Mouse (Mus musculus) heart, embryonic 11.5 days (tissue): ENCODE data around the gene Tnf. TPM values are rescaled to one million over a fixed set of nuclear protein-coding genes. Genes with fewer than 3 reads are reported as not detected.
A peak's percentile ranks its signal among the peaks of the same experiment; 100 is the strongest.

ENCODE experiments used
- ATAC-seq: fragments of 200-750 bp; cut with Nextera tagmentation; replicated peaks from 2 replicates; pipeline ENCODE4 v1.8.0; 2017; ENCODE audit warnings: moderate library complexity; ENCODE audit not compliant: insufficient number of reproducible peaks, low FRiP score, low TSS enrichment
- H3K27ac ChIP-seq: fragments of 300-500 bp; sonication (generic); 2 replicates; pipeline ENCODE4 v1.5.1; 2014; ENCODE audit warnings: mild to moderate bottlenecking, low read depth, low read length
- H3K27me3 ChIP-seq: fragments of 300-500 bp; sonication (generic); 2 replicates; pipeline ENCODE4 v1.6.1; 2014; ENCODE audit warnings: mild to moderate bottlenecking, low read length, mixed read lengths; ENCODE audit not compliant: control insufficient read depth, insufficient read depth
- H3K36me3 ChIP-seq: fragments of 300-500 bp; sonication (generic); 2 replicates; pipeline ENCODE4 v1.6.1; 2014; ENCODE audit warnings: mild to moderate bottlenecking, low read length, moderate library complexity, mixed read lengths; ENCODE audit not compliant: control insufficient read depth, insufficient read depth
- H3K4me1 ChIP-seq: fragments of 300-500 bp; sonication (generic); 2 replicates; pipeline ENCODE4 v1.6.1; 2014; ENCODE audit warnings: low read length; ENCODE audit not compliant: control insufficient read depth, insufficient read depth
- H3K4me2 ChIP-seq: fragments of 300-500 bp; sonication (generic); 2 replicates; pipeline ENCODE4 v1.6.1; 2014; ENCODE audit warnings: mild to moderate bottlenecking, moderate library complexity
- H3K4me3 ChIP-seq: fragments of 300-500 bp; sonication (generic); 2 replicates; pipeline ENCODE4 v1.5.1; 2014; ENCODE audit warnings: low read depth, low read length
- H3K9ac ChIP-seq: fragments of 300-500 bp; sonication (generic); 2 replicates; pipeline ENCODE4 v1.6.1; 2014; ENCODE audit warnings: mild to moderate bottlenecking, low read depth, low read length, moderate library complexity
- H3K9me3 ChIP-seq: fragments of 300-500 bp; sonication (generic); replicated peaks from 2 replicates; pipeline ENCODE4 v1.6.1; 2016; ENCODE audit warnings: low read length; ENCODE audit not compliant: control insufficient read depth
- WGBS: fragments of 180-500 bp; shearing (Covaris S2); extraction: QIAGEN DNeasy Blood & Tissue Kit; methylation state at CpG from one replicate; pipeline ENCODE4 v1.1.7; 2014; ENCODE audit not compliant: insufficient replicate concordance; 5-methylcytosine and 5-hydroxymethylcytosine counted together
- polyA plus RNA-seq: library from polyadenylated mRNA; unstranded; fragments of >200 nt; fragmentation: Nextera tagmentation; extraction: Ambion mirVana; gene quantifications from 2 replicates; pipeline ENCODE4 v1.2.1, GENCODE M21; 2014

Gene Tnf
- polyA plus RNA-seq, 1 experiment from 2014 or later = not detected

DNA sequence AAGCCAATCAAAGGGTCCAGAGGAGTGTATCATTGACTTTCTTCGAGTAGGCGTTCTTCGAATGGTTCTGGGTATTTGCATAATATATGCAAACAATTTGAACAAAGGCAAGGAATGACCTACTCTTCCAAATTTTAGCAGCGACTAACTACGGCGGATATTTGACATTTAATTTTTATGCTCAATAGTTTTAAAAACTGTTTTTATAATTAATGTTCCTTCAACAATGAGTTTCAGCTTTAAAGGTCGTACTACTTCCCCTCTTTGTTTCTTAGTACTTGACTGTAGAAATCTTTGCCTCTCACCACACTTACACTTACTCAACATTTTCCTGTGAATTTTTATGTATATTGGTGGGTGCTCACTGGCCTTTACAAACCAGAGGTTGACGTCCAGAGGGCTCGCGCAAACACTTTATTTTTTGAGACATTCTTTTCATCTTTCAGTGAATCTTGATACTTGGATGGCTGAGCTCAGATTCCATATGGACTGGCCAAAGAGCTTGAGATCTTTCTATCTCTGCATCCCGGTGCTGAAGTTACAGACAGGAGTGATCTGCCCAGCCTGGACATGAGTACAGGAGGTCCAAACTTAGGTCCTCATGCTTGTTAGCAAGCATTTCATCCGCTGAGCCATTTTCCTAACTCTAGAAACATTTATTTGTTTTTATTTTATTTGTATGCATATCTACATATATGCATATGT, 36.2 kb downstream of the Tnf start:
- peak overlapping the region; percentile 64 for H3K9ac ChIP-seq
- peaks cover 14% of the 10 kb centered on the region for H3K36me3 ChIP-seq
- H3K27ac ChIP-seq = peak overlapping the region; percentile 96
- 24% methylated on average over 12 of the region's 12 CpGs for WGBS
- peak; percentile 83; the same call in 1 of the 2 replicates for ATAC-seq
- H3K27me3 ChIP-seq = no peaks in the 10 kb centered on the region
- peak overlapping the region; percentile 94 for H3K4me3 ChIP-seq
- H3K4me2 ChIP-seq = peak overlapping the region; percentile 72
- H3K9me3 ChIP-seq = no peaks in the 10 kb centered on the region
- peaks cover 14% of the 10 kb centered on the region for H3K4me1 ChIP-seq

DNA sequence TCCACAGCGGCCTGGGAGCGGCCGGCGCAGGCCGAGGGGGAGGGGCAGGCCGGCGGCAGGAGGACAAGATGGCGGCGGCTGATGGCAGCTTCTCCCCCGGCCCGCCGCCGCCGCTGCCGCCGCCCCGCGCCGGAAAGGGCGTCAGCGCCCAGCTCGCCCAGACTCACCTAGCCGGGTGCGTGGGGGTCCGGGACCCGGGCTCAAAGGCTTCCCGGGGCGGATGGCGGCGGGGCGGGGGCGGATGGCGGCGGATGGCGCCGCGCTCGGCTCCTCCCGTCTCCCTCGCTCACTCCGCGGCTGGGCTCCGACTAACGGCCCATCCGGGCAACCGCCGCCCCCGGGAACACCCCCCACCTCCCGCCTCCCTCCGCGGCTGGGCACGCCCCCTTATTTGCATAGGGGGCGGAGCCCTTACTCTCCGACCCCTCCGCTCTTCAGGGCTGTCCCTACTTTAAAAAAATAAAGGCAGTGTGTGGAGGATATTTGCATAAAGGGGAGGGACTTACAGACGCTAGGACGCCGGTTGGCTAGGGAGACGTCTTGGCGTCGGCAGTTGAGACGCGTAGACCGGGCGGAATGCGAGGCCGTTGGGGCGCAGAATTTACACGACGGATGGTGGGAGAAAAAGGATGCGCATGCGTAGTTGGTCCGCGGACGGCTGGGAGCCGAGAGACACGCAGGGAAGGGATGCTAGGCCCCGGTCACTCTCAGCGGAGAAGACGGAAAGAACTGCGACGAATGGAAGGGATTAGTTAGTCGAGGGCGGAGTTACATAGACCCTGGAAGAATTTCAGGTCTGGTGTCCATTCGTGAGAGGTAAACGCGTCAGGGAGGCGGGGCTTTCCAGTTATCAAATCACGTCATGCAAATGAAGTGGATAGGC, 37.0 kb downstream of the Tnf start, which contains the start of gene Prrc2a:
Gene Prrc2a, minus strand, starts transcription at position 330 of the 883 bp plus-strand sequence.
- peak; percentile 94 for ATAC-seq
- Histone ChIP-seq H3K36me3 (peaks cover 21% of the 10 kb centered on the region), H3K4me3 (peak within 1 kb of the TSS; percentile 94), H3K27me3 (no peaks in the 10 kb centered on the region), H3K27ac (peak within 1 kb of the TSS; percentile 96), H3K9me3 (no peaks in the 10 kb centered on the region), H3K9ac (peak within 1 kb of the TSS; percentile 98), H3K4me2 (peak within 1 kb of the TSS; percentile 93), H3K4me1 (peaks cover 14% of the 10 kb centered on the region)
- under 1% methylated on average over 59 of the region's 89 CpGs for WGBS

DNA sequence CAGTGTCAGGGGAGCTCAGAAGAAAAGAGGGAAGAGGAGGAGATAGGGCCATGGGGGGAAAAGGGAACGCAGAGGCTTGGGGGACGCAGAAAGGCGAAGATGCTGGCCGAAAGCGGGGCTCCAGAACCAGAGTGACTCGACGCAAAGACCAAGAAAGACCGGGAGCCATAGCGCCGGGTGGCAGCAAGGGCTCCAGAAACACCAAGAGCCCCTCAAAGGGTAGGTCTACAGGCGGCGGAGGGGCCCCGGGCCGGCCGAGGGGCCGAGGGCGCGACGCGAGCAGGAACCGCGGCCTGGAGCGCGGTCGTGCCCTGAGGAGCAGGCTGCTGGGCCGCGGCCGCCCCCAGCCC, 37.6 kb downstream of the Tnf start:
- H3K9ac ChIP-seq = peak overlapping the region; percentile 98
- WGBS = 1% methylated on average over 20 of the region's 28 CpGs
- no peak for ATAC-seq

DNA sequence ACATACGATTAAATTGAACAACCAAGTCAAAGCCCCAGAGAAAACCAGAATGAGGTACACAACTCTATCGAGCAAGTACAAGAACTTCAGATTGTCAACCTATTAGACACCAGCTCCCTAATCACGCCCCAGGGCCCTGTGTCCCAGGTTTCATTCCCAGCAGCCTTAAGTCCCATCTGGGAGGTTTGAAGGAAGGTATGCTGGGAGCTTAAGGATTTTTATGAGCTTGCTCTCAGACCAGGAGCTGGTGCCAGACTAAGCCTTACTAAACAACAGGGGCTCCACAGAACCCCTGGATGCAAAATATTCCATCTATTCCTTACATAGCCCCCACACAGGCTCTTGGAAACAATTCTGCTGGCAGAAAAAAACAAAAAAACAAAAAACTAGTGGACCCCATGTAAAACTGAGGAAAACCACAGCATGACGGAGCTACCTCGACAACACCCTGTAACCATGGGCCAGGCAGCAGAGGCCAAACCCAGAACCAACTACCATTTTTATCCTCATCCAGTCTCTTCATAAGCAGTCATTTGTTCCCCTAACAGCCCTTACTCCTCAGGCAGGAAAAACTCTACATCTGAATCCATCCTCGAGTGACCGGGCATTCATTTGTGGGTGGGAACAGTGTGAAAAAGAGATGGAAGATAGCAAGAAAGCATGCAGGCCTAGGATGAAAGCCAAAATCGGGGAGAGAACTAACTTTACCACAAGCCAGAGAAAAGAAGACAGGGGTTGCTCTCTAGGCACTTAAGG, 38.3 kb downstream of the Tnf start:
- Histone ChIP-seq H3K4me3 (peak overlapping the region; percentile 94), H3K27me3 (no peaks in the 10 kb centered on the region), H3K27ac (peak overlapping the region; percentile 89), H3K9me3 (no peaks in the 10 kb centered on the region), H3K4me2 (peak overlapping the region; percentile 93), H3K4me1 (peaks cover 14% of the 10 kb centered on the region), H3K36me3 (peaks cover 34% of the 10 kb centered on the region), H3K9ac (peak overlapping the region; percentile 98)
- WGBS = 13% methylated on average over 8 of the region's 8 CpGs
- ATAC-seq = no peak

More for the DNA sequence above, 37.6 kb downstream of the Tnf start:
- Histone ChIP-seq H3K9me3 (no peaks in the 10 kb centered on the region), H3K4me3 (peak overlapping the region; percentile 94), H3K4me1 (peaks cover 14% of the 10 kb centered on the region), H3K27me3 (no peaks in the 10 kb centered on the region), H3K27ac (peak overlapping the region; percentile 89), H3K4me2 (peak overlapping the region; percentile 93), H3K36me3 (peaks cover 27% of the 10 kb centered on the region)

DNA sequence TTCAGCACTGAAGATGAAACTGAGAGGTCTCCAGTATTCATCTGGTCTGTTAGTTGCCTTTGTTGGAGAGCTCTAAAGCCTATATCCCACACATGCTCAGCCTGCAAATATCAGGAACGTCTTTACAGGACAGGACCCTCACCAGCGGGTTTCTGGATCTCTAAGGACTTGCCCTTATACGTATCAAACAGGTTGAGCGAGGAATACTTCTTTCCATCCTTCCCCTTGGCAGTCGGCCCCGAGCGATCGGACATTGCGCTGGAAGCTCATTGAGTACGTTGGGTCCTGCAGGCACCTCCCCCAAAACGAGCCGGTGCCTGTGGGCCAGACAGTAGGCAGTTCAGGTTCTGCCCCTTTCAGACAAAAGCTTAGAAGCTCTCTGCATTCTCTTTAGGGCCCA, 39.1 kb downstream of the Tnf start:
- Histone ChIP-seq H3K4me3 (peak overlapping the region; percentile 94), H3K27me3 (no peaks in the 10 kb centered on the region), H3K36me3 (peaks cover 41% of the 10 kb centered on the region), H3K9ac (peak overlapping the region; percentile 98), H3K4me2 (peak overlapping the region; percentile 93), H3K27ac (no peak overlapping the region), H3K9me3 (no peaks in the 10 kb centered on the region), H3K4me1 (peaks cover 14% of the 10 kb centered on the region)
- WGBS = 63% methylated on average over 12 of the region's 12 CpGs
- ATAC-seq = no peak

DNA sequence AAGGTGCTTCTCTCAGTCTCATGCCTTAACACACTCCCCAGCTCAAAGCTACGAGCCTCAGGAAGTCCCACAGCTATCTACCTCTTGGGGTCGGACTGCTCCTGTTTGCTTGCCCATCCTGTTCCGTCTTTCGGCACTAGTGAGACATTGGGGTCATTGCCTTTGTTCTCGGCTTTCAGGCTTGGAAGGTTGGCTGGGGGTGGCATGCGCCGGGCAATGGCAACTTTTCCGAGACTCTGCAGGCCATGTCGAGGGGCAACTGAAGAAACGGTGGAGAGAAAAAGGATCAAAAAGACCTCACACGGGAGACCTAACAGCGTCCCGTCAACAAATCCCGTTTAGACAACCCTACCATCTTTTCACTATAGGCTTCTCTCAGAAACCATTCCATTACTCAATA, 39.7 kb downstream of the Tnf start:
- no peak for ATAC-seq
- Histone ChIP-seq H3K9me3 (no peaks in the 10 kb centered on the region), H3K4me3 (peak overlapping the region; percentile 94), H3K27me3 (no peaks in the 10 kb centered on the region), H3K9ac (0 out of 2 replicates have a peak overlapping the region, but pooled peaks have one; percentile 2), H3K27ac (no peak overlapping the region), H3K36me3 (peaks cover 47% of the 10 kb centered on the region), H3K4me2 (peak overlapping the region; percentile 93), H3K4me1 (peaks cover 14% of the 10 kb centered on the region)
- WGBS = 74% methylated on average over 14 of the region's 14 CpGs

DNA sequence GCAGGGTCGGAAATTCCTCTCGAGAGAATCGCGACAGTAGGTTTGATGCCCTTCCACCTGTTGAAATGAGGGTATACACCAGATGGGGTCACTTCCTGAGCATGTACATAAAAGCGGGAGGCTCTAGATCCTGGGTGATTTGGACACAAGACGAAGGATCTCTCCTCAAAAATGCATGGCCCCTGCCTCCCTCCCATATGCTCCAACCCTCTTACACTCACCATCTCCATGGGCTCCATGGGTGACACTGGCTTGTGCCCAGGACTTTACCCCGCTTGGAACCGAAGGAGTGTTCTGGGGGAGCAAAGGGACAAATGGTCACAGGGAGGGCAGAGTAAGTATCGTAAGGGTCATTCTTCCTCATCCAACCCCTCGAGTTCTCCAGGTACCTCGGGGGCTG, 40.4 kb downstream of the Tnf start:
- peak overlapping the region; percentile 93 for H3K4me2 ChIP-seq
- 0 out of 2 replicates have a peak overlapping the region, but pooled peaks have one; percentile 2 for H3K9ac ChIP-seq

DNA sequence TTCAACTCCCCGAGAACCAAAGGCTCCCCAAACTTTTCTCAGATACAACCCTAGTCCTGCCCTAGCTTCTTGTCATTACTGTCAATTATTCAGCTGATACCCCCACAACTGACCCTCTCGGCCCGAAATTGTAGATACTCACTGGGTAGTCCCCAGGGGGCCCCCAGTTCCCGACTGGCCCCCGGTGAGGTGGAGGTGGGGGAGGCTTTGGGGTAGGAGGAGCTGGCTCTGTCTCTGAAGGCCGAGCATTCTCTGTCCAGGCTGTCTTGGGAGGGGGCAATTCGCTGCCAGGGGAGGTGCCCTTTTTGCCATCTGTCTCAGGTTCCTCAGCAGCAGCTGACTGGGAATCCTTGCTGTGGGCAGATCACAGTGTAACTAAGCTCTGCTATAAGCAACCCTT, 42.2 kb downstream of the Tnf start:
- H3K4me1 ChIP-seq = peaks cover 11% of the 10 kb centered on the region
- peaks cover 71% of the 10 kb centered on the region for H3K36me3 ChIP-seq
- 81% methylated on average over 7 of the region's 7 CpGs for WGBS
- H3K9ac ChIP-seq = no peak overlapping the region
- no peak overlapping the region for H3K27ac ChIP-seq
- ATAC-seq = no peak
- no peak overlapping the region for H3K4me2 ChIP-seq
- H3K4me3 ChIP-seq = no peak overlapping the region
- H3K9me3 ChIP-seq = no peaks in the 10 kb centered on the region
- H3K27me3 ChIP-seq = no peaks in the 10 kb centered on the region

More for the DNA sequence above, 40.4 kb downstream of the Tnf start:
- Histone ChIP-seq H3K4me3 (no peak overlapping the region), H3K36me3 (peaks cover 54% of the 10 kb centered on the region), H3K27ac (no peak overlapping the region), H3K9me3 (no peaks in the 10 kb centered on the region), H3K4me1 (peaks cover 14% of the 10 kb centered on the region), H3K27me3 (no peaks in the 10 kb centered on the region)
- ATAC-seq = no peak
- WGBS = 85% methylated on average over 11 of the region's 11 CpGs
